Mouse (Mus musculus): Measurements from ENCODE around the gene Cct2.

DNA sequence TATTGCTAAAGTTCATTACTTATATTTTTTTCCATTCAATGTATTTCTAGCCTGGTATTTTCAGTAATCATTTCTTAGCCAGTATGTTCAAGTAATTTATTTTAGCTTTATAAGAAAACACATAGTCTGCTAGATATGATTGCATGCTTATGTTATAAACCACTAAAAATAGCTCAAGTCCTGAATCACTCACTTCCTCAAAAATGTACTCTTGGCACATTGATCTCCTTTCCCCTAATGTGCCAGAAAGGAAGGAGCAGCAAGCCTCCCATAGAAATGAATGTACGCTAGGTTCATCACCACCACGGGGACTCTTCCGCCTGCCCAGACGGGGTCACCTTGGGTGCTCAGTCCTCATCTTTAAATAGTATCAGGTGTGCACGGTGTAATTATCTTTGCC, 49.0 kb downstream of the Cct2 start:
- TF ChIP-seq TAL1 (IDR thresholded peaks at IDR 0.05; ENCODE audit: low read length), result no peak
- no peak for TF ChIP-seq GATA1 (IDR thresholded peaks at IDR 0.05; ENCODE audit: low read length)

All from erythroblast, embryonic 14.5 days (primary cell).